Mouse (Mus musculus): ENCODE results near the gene Vmn2r111. TPM values are rescaled to one million over a fixed set of nuclear protein-coding genes. Genes with fewer than 3 reads are reported as not detected.
"Not testable (repeated sequence)": the region's sequence is repeated elsewhere in the genome, so short reads cannot be mapped to it uniquely, and the experiment has no call there.

The Vmn2r111 gene
- polyA plus RNA-seq (2014; fragmentation: Nextera tagmentation; extraction: Ambion mirVana): not detected in 2 replicates

DNA sequence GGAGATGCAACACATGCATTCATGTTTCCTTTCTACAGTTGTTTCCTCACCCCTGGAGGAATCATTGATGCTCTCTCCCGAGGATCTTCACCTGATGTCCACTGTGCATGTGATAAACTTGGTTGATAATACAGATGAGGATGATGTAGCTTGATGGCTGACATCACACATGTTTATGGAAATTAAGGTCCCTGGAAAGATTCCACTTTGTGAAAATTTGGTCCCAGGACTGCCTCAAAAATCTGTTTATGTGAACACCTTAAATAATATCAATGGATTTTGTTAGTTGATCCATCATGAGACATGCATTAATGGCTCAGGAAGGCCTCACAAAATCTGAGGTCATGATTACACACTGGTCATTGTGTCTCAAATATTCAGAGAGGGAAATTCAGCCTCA lies at the start of gene Vmn2r111:
Vmn2r111 (minus strand) TSS at position 101 of the 400 bp plus-strand sequence.
- 77% methylated on average over 1 of the region's 1 CpGs for WGBS
- not testable (repeated sequence) for DNase-seq (ENCODE audit: low spot score); H3K4me3 ChIP-seq (ENCODE audit: low read depth, low read length); H3K9me3 ChIP-seq (ENCODE audit: control insufficient read depth, low read length); H3K9ac ChIP-seq (ENCODE audit: low read length); H3K4me1 ChIP-seq (ENCODE audit: control insufficient read depth, insufficient read depth, low read length); ATAC-seq (ENCODE audit: insufficient read depth, low FRiP score, low TSS enrichment); H3K27me3 ChIP-seq (ENCODE audit: control insufficient read depth, insufficient read depth, low read length); H3K36me3 ChIP-seq (ENCODE audit: control insufficient read depth, insufficient read depth, low read length); H3K27ac ChIP-seq (ENCODE audit: low read depth, low read length); H3K4me2 ChIP-seq (ENCODE audit: low read depth)

DNA sequence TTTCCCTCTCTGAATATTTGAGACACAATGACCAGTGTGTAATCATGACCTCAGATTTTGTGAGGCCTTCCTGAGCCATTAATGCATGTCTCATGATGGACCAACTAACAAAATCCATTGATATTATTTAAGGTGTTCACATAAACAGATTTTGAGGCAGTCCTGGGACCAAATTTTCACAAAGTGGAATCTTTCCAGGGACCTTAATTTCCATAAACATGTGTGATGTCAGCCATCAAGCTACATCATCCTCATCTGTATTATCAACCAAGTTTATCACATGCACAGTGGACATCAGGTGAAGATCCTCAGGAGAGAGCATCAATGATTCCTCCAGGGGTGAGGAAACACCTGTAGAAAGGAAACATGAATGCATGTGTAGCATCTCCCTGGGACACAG lies 27.4 kb upstream of the Vmn2r111 start, which contains the start of gene Vmn2r112:
Vmn2r112 (plus strand) TSS at position 301 of the 400 bp plus-strand sequence.
- H3K9ac ChIP-seq (ENCODE audit: low read length); H3K4me2 ChIP-seq (ENCODE audit: low read depth); H3K27me3 ChIP-seq (ENCODE audit: control insufficient read depth, insufficient read depth, low read length); H3K4me1 ChIP-seq (ENCODE audit: control insufficient read depth, insufficient read depth, low read length); ATAC-seq (ENCODE audit: insufficient read depth, low FRiP score, low TSS enrichment); H3K9me3 ChIP-seq (ENCODE audit: control insufficient read depth, low read length); DNase-seq (ENCODE audit: low spot score); H3K27ac ChIP-seq (ENCODE audit: low read depth, low read length); H3K36me3 ChIP-seq (ENCODE audit: control insufficient read depth, insufficient read depth, low read length); H3K4me3 ChIP-seq (ENCODE audit: low read depth, low read length): not testable (repeated sequence)

DNA sequence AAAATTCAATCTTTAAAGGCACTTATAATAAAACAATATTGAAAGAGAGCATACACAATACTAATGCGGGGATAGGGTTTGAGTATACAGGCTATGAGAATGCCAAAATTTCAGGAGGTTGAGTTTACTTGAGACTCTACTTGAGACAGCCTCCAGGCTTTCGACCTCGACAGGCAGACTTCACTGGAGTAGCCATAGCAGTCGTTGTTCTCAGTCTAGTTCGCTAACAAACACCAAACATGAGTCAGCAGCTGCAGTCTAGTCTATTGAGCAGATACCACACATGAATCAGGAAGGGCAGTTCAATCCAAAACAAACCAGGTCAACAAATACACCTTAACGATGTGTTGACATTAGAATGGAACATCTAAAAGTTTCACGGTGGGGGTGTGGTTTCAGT lies 52.8 kb downstream of the Vmn2r111 start:
- H3K9ac ChIP-seq (ENCODE audit: low read length); H3K4me2 ChIP-seq (ENCODE audit: low read depth); H3K4me1 ChIP-seq (ENCODE audit: control insufficient read depth, insufficient read depth, low read length); DNase-seq (ENCODE audit: low spot score); H3K9me3 ChIP-seq (ENCODE audit: control insufficient read depth, low read length); H3K27me3 ChIP-seq (ENCODE audit: control insufficient read depth, insufficient read depth, low read length); ATAC-seq (ENCODE audit: insufficient read depth, low FRiP score, low TSS enrichment); H3K4me3 ChIP-seq (ENCODE audit: low read depth, low read length); H3K36me3 ChIP-seq (ENCODE audit: control insufficient read depth, insufficient read depth, low read length); H3K27ac ChIP-seq (ENCODE audit: low read depth, low read length): not testable (repeated sequence)
- 89% methylated on average over 7 of the region's 7 CpGs for WGBS

DNA sequence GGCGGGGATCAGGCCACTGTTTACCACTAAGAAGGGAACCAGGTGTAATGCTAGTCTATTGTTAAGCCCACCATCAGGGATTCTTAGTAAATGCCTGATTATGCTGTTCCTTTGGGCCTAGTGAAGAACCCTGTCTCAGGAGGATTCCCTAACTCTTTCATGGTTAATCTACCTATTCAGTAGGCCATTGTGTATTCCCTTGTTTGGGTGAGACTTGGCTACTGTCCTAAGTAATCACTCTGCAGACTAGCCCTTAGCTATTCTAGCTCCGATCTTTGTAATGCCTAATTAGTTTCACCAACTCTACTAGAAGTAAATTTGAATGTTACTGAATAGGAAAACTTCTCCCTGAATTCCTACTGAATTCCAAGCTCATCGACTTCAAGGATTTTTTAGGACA lies 53.2 kb downstream of the Vmn2r111 start:
- not testable (repeated sequence) for H3K4me1 ChIP-seq (ENCODE audit: control insufficient read depth, insufficient read depth, low read length); H3K36me3 ChIP-seq (ENCODE audit: control insufficient read depth, insufficient read depth, low read length); H3K9me3 ChIP-seq (ENCODE audit: control insufficient read depth, low read length); DNase-seq (ENCODE audit: low spot score); H3K27ac ChIP-seq (ENCODE audit: low read depth, low read length); H3K27me3 ChIP-seq (ENCODE audit: control insufficient read depth, insufficient read depth, low read length); ATAC-seq (ENCODE audit: insufficient read depth, low FRiP score, low TSS enrichment); H3K9ac ChIP-seq (ENCODE audit: low read length); H3K4me3 ChIP-seq (ENCODE audit: low read depth, low read length); H3K4me2 ChIP-seq (ENCODE audit: low read depth)
- WGBS: 71% methylated on average over 3 of the region's 3 CpGs

DNA sequence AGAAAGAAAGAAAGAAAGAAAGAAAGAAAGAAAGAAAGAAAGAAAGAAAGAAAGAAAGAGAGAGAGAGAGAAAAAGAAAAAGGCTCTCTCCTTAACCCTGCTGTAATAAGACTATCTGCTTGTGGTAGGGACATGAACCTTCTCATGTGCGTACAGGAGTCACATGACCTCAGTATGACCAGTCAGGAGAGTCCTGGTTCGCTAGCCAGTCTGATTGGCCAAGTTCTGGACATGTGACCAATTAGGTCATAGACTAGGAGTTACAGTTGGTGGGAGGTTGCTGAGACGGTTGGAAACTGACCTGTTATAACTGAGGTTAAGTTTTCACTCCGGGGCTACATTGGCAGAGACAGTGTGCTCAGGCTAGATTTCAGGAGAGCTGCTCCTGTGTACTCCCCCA lies 76.2 kb downstream of the Vmn2r111 start:
- Histone ChIP-seq H3K9me3 (ENCODE audit: control insufficient read depth, low read length) (no peaks in the 10 kb centered on the region), H3K27ac (ENCODE audit: low read depth, low read length) (no peak overlapping the region), H3K4me3 (ENCODE audit: low read depth, low read length) (no peak overlapping the region), H3K27me3 (ENCODE audit: control insufficient read depth, insufficient read depth, low read length) (no peaks in the 10 kb centered on the region), H3K4me1 (ENCODE audit: control insufficient read depth, insufficient read depth, low read length) (no peaks in the 10 kb centered on the region), H3K9ac (ENCODE audit: low read length) (no peak overlapping the region), H3K36me3 (ENCODE audit: control insufficient read depth, insufficient read depth, low read length) (no peaks in the 10 kb centered on the region), H3K4me2 (ENCODE audit: low read depth) (no peak overlapping the region)
- ATAC-seq (ENCODE audit: insufficient read depth, low FRiP score, low TSS enrichment) (no peak), DNase-seq (ENCODE audit: low spot score) (no peak)
- 83% methylated on average over 4 of the region's 4 CpGs for WGBS

Other genes starting within 250 kb of the Vmn2r111 start
- gene Zfp944, start 212.1 kb downstream of the Vmn2r111 start, polyA plus RNA-seq (2014; fragmentation: Nextera tagmentation; extraction: Ambion mirVana): 14.5 and 17.7 TPM in 2 replicates
- gene Zfp758, start 212.0 kb downstream of the Vmn2r111 start, polyA plus RNA-seq (2014; fragmentation: Nextera tagmentation; extraction: Ambion mirVana): 8.9 and 9.8 TPM in 2 replicates
- gene Zfp946, start 149.3 kb downstream of the Vmn2r111 start, polyA plus RNA-seq (2014; fragmentation: Nextera tagmentation; extraction: Ambion mirVana): 32.7 and 32.8 TPM in 2 replicates
- not detected in 2 replicates for gene Vmn2r112, start 27.5 kb upstream of the Vmn2r111 start, polyA plus RNA-seq (2014; fragmentation: Nextera tagmentation; extraction: Ambion mirVana)